9 mouse cellular contexts compared by ENCODE assay signal in the genomic region with DNA sequence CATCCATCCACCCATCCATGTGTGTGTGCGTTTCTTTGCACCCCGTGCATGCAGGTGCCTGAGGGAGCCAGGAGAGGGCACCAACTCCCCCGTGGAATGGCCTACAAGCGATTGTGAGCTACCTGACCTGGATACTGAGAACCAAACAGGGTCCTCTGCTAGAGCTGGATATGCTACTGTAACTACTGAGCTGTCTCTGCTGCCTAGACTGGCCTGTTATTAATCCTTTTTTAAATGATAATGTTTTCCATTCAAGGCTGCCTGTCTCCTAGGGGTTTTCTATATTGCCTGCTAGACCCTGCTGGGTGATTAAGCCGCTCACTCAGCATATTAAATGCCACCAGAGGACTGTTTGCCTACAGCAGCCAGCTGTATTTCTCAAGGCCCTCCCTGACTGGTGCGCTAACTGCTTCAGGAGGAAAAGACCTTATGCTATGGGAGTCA. TPM values are rescaled to one million over a fixed set of nuclear protein-coding genes. Genes with fewer than 3 reads are reported as not detected.
DNase-seq lines count a peak whose midpoint lies in the region; ATAC-seq and TF ChIP-seq lines count a peak whose summit lies in the region.
"Had no signal": no experiment of that assay in that cellular context is flagged by ENCODE, and none has a peak within 500 bp of the region (broad histone marks: within the 10 kb centered on the region; RNA-seq: fewer than 3 reads in every experiment).

No protein-coding gene starts in this region.

- no peaks in the 10 kb centered on the region for H3K36me3 ChIP-seq in heart, embryonic 15.5 days
- H3K36me3 ChIP-seq in ES-Bruce4 (ENCODE audit: control insufficient read depth, insufficient read depth, low read length, poor library complexity, severe bottlenecking) = no peaks in the 10 kb centered on the region
- H3K36me3 ChIP-seq in forebrain, postnatal 0 days (ENCODE audit: insufficient read depth) = no peaks in the 10 kb centered on the region
- no peaks in the 10 kb centered on the region for H3K36me3 ChIP-seq in midbrain, embryonic 13.5 days

- peak overlapping the region; percentile 47; the same call in 1 of the 2 replicates for H3K27ac ChIP-seq in heart, embryonic 15.5 days
- H3K27ac ChIP-seq in ES-Bruce4 (ENCODE audit: insufficient read depth, low read length) = no peak overlapping the region
- H3K27ac ChIP-seq in forebrain, postnatal 0 days (ENCODE audit: low read depth, low read length) = no peak overlapping the region
- H3K27ac ChIP-seq in midbrain, embryonic 13.5 days = 0 out of 2 replicates have a peak overlapping the region, but pooled peaks have one; percentile 7

- ATAC-seq in heart, embryonic 15.5 days (replicated peaks; ENCODE audit: insufficient number of reproducible peaks, insufficient read depth, low FRiP score, low read depth) = no peak
- no peak for ATAC-seq in forebrain, postnatal 0 days
- ATAC-seq in midbrain, embryonic 13.5 days = peak; percentile 70

- H3K4me3 ChIP-seq in heart, embryonic 15.5 days = no peak overlapping the region
- no peak overlapping the region for H3K4me3 ChIP-seq in ES-Bruce4 (ENCODE audit: low read depth, low read length)
- H3K4me3 ChIP-seq in forebrain, postnatal 0 days (ENCODE audit: low read depth, low read length) = no peak overlapping the region
- H3K4me3 ChIP-seq in midbrain, embryonic 13.5 days (replicated peaks) = no peak overlapping the region

- H3K9me3 ChIP-seq in heart, embryonic 15.5 days (replicated peaks) = no peaks in the 10 kb centered on the region
- H3K9me3 ChIP-seq in ES-Bruce4 (replicated peaks; ENCODE audit: control insufficient read depth, insufficient read depth, low read length, poor library complexity, severe bottlenecking) = no peaks in the 10 kb centered on the region
- no peaks in the 10 kb centered on the region for H3K9me3 ChIP-seq in forebrain, postnatal 0 days (ENCODE audit: low read length)
- no peaks in the 10 kb centered on the region for H3K9me3 ChIP-seq in midbrain, embryonic 13.5 days

- H3K4me1 ChIP-seq in heart, embryonic 15.5 days (replicated peaks) = peaks cover 38% of the 10 kb centered on the region
- peaks cover 2% of the 10 kb centered on the region for H3K4me1 ChIP-seq in ES-Bruce4 (ENCODE audit: control insufficient read depth, insufficient read depth, low read length)
- H3K4me1 ChIP-seq in forebrain, postnatal 0 days (ENCODE audit: insufficient read depth) = no peaks in the 10 kb centered on the region
- peaks cover 24% of the 10 kb centered on the region for H3K4me1 ChIP-seq in midbrain, embryonic 13.5 days (replicated peaks)

- no peak overlapping the region for H3K9ac ChIP-seq in heart, embryonic 15.5 days
- no peak overlapping the region for H3K9ac ChIP-seq in ES-Bruce4 (ENCODE audit: low read depth, poor library complexity, severe bottlenecking)
- no peak overlapping the region for H3K9ac ChIP-seq in forebrain, postnatal 0 days
- no peak overlapping the region for H3K9ac ChIP-seq in midbrain, embryonic 13.5 days (replicated peaks)

- no peaks in the 10 kb centered on the region for H3K27me3 ChIP-seq in heart, embryonic 15.5 days
- no peaks in the 10 kb centered on the region for H3K27me3 ChIP-seq in ES-Bruce4 (ENCODE audit: control insufficient read depth, insufficient read depth, low read length, poor library complexity, severe bottlenecking)
- no peaks in the 10 kb centered on the region for H3K27me3 ChIP-seq in forebrain, postnatal 0 days (ENCODE audit: insufficient read depth, low read length)
- H3K27me3 ChIP-seq in midbrain, embryonic 13.5 days = no peaks in the 10 kb centered on the region

- WGBS in heart, embryonic 15.5 days = 62% methylated on average over 6 of the region's 6 CpGs
- WGBS in forebrain, postnatal 0 days = 38% methylated on average over 6 of the region's 6 CpGs
- 27% methylated on average over 6 of the region's 6 CpGs for WGBS in midbrain, embryonic 13.5 days

- TF ChIP-seq CTCF in ES-Bruce4 (IDR thresholded peaks at IDR 0.05; ENCODE audit: low read depth, low read length) = peak; percentile 68
- TF ChIP-seq CTCF in forebrain, postnatal 0 days (IDR thresholded peaks at IDR 0.05; ENCODE audit: low read depth) = peak; percentile 36

- H3K4me2 ChIP-seq in heart, embryonic 15.5 days = no peak overlapping the region
- no peak overlapping the region for H3K4me2 ChIP-seq in forebrain, postnatal 0 days (ENCODE audit: low read depth)
- no peak overlapping the region for H3K4me2 ChIP-seq in midbrain, embryonic 13.5 days (replicated peaks)

- no peak for DNase-seq in heart, postnatal 4 days
- DNase-seq in forebrain, postnatal 0 days = no peak
- no peak for DNase-seq in left cerebral cortex, postnatal 4 days
- DNase-seq in urinary bladder, postnatal 25 days (ENCODE audit: low spot score) = no peak
- no peak for DNase-seq in spleen, postnatal 10 days (ENCODE audit: low spot score in 2 of 2)
- DNase-seq: kidney, adult 11 months had no signal

- no peak for TF ChIP-seq POLR2A in ES-Bruce4 (IDR thresholded peaks at IDR 0.05; ENCODE audit: insufficient read depth, low read length)

- intact Hi-C loops in left cerebral cortex, postnatal 4 days (cut with DNase I) = no loop called here

- TF ChIP-seq EP300 in ES-Bruce4 (IDR thresholded peaks at IDR 0.05; ENCODE audit: insufficient read depth, low read depth, low read length) = no peak

RNA-seq across cellular contexts. Expression of a gene that starts 34.1 kb away (rescaled TPM):
- polyA plus RNA-seq in heart, embryonic 15.5 days (2015; fragmentation: Nextera tagmentation; extraction: Ambion mirVana) = 3.7 and 5.2 TPM in 2 replicates
- 10 to 100 TPM; 18.3 to 21.4 TPM for total RNA-seq in heart, postnatal 4 days (2021)
- polyA plus RNA-seq in ES-Bruce4 (2011; ENCODE audit: insufficient read depth, insufficient read length, low read depth, missing spikeins) = 9.9 and 11.5 TPM in 2 replicates
- total RNA-seq in forebrain, postnatal 0 days (2014; rRNA removed) = 30.4 and 42.9 TPM in 2 replicates
- 5.4 and 9.3 TPM in 2 replicates for polyA plus RNA-seq in forebrain, postnatal 0 days (2015; fragmentation: Nextera tagmentation; extraction: Ambion mirVana)
- polyA plus RNA-seq in midbrain, embryonic 13.5 days (2015; fragmentation: Nextera tagmentation; extraction: Ambion mirVana) = 12.4 and 13.8 TPM in 2 replicates
- total RNA-seq in left cerebral cortex, postnatal 4 days (2021) = 10 to 100 TPM; 48.2 to 48.9 TPM

Comparison
In these comparisons a context has a peak if more than half of its experiments do, and no peak if none do; other contexts are left out.
1. H3K27ac ChIP-seq: peak in heart, embryonic 15.5 days (single experiment) and midbrain, embryonic 13.5 days (single experiment); none in ES-Bruce4 (single experiment) and forebrain, postnatal 0 days (single experiment).